Mouse (Mus musculus) frontal cortex, postnatal 25 days (tissue): ENCODE data around the gene Il2ra.
"Not testable (repeated sequence)": the region's sequence is repeated elsewhere in the genome, so short reads cannot be mapped to it uniquely, and the experiment has no call there.

ENCODE experiments used
- DNase-seq, 2 experiments: peaks; one replicate each; pipeline ENCODE4 v3.0.0; 2022; ENCODE audit warnings: low spot score in 2 of 2

Gene Il2ra

DNA sequence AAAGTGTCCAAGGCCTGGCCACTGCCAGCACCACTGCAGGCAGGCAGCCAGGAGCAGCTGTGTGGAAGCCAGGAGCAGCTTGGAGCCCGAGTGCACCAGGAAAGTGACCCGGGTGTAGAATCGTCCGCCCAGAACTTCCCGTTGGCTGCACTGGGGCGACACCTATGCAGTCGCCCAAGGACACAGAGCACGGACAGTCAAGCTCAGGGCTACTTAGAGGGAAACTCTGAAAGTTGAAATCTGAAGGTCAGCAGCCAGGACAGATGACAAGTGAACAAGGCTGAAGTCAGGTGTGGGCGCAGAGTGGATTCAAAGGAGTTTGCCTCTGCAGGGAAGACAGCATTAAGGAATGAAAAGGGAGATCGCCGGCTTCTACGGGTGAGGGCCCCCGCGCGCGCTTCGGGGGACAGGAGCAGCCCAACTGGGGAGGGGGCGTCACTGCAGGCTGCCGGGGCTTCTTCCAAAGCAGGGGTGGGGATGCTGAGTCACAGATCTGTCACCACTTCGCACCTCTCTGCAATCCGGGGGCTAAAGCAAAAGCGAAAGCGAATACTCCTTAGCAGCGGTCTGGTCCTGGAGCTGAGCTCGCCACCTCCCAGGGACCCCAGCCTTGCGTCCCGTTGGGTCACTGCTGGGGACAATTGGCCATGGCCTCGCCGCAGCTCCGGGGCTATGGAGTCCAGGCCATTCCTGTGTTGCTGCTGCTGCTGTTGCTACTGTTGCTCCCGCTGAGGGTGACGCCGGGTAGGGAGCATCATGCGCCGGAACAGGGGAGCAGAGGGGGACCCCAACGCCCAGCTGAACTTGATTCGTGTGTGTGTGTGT, 62.8 kb downstream of the Il2ra start, which contains the start of gene Il15ra:
Il15ra (plus strand) TSS at position 90 of the 825 bp plus-strand sequence.
- peak; percentile 21 to 43 for DNase-seq

DNA sequence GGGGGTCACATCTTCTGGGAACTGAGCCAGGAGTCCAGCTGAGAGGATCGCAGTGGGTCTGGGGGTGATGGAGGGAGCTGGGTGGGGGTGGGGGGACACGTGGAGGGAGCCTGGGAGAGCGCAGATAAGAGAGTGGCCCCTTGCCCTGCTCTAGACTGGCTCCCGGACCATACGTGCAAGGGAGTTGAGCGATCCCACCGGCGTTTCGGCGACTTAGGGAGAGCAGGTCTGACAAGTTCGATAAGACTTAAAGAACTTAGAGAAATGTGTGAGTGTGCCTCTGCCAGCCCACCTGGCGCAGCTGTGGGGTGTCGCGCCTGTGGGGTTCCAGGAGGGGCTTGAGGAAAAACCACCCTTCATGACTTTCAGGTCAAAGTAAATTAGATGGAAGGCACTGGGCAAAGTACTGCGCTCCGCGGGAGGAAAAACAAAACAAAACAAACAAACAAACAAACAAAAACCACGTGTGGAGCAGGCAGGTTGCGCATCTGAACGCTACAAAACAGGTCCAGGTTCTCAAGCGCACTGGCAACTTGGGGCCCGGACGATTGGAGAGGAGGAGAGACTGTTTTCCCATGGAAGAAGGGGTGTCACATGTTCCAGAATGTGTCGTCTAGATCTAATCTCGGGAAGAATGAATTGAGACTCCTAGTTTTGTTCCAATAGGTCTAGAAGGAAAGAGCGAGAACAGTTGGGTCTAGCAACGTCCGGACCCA, 63.6 kb downstream of the Il2ra start:
- DNase-seq, result no peak

DNA sequence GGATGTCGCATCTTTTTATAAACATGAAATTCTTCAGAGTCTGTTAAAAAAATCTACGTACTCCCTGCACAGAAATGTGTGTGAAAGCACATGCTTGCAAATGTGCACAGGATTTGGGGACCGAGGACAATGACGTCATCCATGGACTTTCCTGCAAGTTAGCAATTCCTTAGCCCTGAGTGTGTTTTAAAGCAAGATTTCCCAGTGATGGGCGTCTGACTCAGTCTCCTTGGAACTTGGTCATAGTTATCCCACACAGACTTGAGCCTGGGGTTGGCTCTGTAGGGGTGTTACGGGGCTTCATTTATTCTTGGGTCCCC, 64.1 kb downstream of the Il2ra start:
- DNase-seq, result no peak

DNA sequence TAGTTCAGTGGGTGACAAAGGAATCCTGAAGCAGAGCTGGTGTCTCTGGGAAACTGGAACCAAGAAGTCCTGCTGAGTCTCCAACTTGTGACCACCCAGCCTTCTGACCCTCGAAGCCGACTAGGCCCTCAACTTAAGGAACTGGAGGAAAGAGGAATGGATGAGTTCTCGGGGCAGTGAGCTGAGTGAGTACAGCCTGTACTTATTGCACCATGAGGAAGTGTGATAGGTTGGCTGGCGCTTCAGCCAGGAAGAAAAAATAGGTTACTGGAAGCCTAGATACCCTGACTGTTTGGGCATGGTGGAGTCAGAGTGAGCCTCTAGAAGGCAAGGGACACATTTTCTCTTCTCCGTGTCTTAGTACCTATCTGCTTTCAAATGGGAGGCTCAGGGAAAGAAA, 65.9 kb downstream of the Il2ra start:
- DNase-seq, result no peak

DNA sequence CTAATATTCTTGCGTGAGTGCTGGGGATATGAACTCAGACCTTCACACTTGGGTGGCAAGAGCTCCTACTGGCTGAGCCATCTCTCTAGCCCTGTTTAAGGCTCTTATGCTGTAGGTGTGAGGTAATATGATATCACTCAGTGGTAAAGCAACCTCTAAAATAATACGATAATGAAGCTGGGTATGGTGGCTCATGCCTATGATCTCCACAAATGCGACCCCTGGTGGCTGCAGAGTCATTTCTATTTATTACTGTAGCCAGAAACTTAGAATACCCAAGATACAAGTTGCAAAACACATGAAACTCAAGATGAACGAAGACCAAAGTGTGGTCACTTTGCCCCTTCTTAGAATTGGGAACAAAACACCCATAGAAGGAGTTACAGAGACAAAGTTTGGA, 67.5 kb downstream of the Il2ra start:
- DNase-seq, result not testable (repeated sequence)

DNA sequence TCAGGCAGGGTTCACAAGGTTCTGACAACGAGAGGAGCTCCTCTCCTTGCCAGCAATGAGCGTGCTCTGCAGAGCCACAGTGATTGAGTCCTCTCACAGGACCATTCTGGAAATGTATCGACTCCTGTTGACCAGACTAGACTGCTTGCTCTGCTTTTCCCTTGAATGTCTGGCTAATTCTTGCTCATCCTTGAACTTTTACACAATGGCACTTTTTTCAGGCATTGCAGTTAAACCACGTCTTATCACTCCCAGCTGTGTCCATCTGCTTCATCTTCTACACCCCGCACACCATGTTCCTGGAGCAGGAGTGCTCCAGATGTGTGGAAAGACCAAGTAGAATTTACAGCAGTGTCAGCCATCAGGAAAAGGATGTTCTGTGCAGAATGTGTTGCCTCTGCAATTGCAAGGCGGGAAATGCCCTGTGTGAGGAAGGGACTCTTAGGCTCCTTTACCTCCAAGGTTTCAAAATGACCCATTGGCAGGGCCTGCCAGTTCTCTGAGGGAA, 69.9 kb downstream of the Il2ra start:
- no peak for DNase-seq

DNA sequence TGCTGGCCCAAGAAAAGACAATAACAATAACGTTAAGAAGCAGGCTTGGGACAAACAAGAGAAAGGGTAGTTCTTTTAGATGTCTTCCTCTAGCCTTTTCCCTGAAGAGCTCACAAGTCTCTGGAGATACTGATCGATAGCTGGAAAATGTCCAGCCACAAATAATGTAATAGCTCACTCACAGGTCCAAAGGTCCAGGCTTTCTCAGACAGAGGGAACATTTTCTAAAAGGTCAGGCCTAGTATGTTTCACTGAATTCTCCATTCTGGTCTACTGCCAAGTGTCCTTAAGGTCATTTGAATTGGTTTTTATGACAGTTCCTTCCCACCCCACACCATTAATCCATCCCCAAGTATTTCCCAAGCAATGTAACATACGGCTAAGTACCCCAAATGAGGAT, 70.4 kb downstream of the Il2ra start:
- no peak for DNase-seq

DNA sequence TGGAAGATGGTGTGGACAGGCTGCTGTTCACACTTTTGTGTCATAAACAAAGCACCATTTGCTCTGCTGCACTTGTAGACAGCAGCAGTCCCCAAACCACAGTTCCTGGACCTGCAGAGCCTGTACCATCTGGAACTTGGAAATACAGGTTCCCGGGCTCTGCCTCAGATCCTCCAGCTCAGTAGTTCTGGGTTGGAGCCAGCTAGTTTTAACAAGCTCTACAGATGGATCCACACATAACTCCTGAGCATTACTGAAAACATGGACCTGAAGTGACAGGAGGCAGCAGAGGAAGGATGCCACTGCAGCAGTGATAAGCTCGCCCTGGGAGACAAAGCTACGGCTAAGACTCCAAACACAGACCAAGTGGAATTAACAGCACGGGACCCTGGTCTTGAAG, 71.9 kb downstream of the Il2ra start:
- DNase-seq, result no peak

DNA sequence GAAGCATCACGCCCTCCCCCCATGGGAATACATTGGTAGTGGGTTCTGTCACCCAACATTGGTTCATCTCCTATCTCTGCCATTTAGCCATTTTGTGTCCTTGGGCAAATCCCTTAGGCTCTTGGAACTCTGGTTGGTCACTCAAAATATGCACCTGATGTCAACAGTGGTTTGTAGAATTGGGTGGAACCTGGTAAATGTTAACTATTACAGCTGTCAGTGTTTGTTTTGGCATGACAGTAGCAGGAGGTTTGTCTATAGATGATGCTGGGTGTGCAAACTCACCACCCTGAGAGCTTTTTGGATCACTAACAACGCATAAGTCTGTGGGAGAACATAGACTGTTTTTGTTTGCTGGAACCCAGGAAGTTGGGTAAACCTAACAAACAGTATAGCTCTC, 76.0 kb downstream of the Il2ra start:
- DNase-seq, result no peak

DNA sequence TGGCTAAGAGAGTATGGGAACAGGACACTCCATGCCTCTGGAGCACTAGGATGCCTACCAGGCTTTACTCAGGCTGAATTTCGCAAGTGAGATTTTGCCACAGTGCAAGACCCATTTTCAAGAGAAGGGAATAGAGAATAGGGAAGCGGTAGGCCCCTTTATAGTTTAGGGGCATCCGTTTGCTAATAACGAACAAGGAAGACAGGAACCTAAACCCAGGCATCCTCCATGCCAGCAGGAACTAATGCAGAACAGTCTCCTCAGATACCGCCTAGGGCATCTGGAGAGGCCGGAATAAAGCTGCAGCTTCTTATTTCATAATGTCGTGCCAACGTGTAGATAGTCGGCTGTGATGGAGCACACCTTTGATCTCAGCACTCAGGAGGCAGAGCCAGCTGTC, 80.0 kb downstream of the Il2ra start:
- no peak for DNase-seq

DNA sequence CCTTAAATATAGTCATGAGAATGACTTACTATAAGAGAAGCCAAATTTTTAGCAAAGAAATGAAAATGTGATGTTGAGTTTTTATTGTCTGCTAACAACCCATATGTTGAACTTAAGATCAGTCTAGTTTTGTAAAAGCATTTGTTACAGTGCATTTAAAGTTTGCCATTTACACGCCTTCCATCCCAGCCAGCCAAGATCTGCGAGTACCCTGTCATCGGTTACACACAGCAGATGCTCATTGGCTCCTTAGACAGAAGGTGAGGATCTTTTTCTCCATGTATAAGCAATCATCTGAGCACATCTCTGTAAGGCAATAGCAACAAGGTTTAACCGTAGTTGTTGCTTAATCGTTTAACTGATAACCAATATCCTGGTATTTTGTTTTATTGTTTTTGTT, 85.0 kb downstream of the Il2ra start:
- no peak for DNase-seq

DNA sequence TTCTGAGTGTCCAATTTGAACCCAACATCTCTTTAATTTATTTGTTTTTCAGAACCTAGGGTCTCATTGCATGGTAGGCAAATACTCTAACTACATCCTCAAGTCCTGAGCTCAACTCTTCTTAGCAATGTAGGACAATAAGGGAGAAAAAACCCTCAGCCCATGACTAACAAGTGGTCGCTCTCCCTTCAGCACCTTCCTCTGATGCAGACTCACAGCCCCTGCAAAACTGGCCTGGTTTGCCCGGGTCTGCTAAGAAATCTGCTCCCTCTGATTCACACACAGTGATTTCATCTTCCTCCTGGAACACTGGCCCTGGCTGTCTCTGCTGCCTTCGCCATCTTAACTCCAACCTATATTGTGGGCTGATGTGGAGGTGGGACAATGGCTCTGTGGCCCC, 86.5 kb downstream of the Il2ra start:
- DNase-seq, result no peak

DNA sequence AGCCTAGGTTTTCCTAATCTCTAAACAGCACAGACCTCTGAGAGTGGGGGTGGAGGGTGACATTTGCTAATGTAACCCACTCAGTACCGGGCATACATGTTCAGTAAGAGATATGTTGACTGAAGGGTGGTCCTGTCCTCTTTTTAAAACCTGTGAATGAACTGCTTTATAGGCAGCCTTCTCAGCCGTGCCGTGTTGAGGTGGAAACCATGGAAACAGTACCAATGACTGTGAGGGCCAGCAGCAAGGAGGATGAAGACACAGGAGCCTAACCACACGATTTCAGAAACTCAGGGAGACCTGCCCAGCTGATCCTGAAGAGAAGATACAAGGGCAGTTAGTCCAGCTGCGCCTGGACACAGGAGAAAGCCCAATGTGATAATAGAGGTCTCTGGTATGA, 90.4 kb downstream of the Il2ra start:
- no peak for DNase-seq

DNA sequence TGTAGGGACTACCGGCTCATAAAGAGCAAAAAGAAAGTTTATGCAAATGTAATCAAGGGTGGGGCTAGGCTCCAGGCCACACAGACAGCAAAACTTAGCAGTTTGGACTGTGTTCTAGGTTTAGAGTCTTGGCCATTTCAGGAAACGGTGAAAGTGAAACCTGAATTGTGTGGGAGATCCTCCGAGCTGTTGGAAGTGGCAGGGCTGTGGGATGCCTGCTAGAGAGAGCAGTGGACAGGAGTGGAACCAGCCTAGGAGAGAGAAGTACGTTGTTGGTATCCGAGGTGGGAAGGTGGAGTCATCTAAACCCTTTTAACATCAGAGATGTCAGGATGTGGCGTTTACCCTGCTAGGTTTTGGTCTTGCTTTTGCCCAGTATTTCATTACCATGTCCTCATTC, 93.2 kb downstream of the Il2ra start:
- DNase-seq, result no peak

DNA sequence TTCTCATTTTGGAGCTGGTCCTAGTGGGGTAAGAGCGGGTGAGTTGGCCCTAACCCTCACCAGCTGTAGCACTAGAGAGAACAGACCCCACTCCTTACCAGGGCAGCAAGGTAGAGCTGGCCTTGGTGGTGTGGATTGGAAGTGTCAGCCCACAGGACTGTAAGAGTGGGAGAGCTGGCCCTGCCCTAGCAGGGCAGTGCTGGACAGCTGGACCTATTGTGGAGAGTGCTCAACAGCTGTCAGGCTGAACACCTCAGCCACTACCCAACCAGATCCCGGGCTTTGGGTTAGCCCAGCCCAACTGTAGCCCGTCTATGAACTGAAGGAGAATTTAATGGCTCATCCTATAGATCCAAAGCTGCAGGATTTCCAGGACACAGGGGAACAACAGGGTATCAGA, 96.2 kb downstream of the Il2ra start:
- no peak for DNase-seq

DNA sequence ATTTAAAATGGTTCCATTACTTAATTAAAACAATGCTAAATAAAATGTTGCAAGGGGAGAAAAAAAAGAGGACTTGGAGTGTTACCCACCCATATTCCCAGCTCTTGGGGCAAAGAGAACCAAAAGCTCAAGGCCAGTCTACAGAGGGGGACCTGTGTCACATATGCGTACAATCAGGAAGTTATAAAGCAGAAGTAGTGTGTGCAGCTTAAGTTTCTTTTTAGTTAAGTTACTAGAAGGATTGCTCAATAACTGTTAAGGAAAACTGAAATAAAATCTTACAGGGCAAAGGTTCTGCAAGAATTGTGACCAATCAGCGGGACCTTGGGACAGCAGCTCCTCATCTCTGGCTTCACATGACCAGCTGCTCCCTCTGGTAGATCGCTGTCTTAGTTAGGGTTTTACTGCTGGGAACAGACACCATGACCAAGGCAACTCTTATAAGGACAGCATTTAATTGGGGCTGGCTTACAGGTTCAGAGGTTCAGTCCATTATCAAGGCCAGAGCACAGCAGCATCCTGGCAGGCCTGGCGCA, 97.0 kb downstream of the Il2ra start:
- DNase-seq, result no peak
